Mouse (Mus musculus) right cerebral cortex, adult 2 months (tissue): Measurements from ENCODE around the gene Usp21.

ENCODE experiments used
- DNase-seq, 2 experiments: peaks; one replicate each; pipeline ENCODE4 v3.0.0; 2021 to 2022; ENCODE audit warnings: low spot score in 2 of 2

The Usp21 gene

GRCm38 (mm10) chr1:171284491-171284890 is 3.3 kb downstream of the Usp21 start:
- DNase-seq, result no peak

GRCm38 (mm10) chr1:171283188-171284160 is 4.3 kb downstream of the Usp21 start:
- no peak for DNase-seq

- no peak for DNase-seq
Measured at GRCm38 (mm10) chr1:171282086-171282805, 5.5 kb downstream of the Usp21 start.

GRCm38 (mm10) chr1:171281528-171281923 is 6.3 kb downstream of the Usp21 start:
- DNase-seq, result peak; percentile 81 to 82

- DNase-seq, result peak; percentile 92 to 96
Measured at GRCm38 (mm10) chr1:171280916-171281527, 6.8 kb downstream of the Usp21 start, which contains the start of gene Ppox. TSS of gene Ppox (minus strand) at chr1:171281186.

- DNase-seq, result no peak
Measured at GRCm38 (mm10) chr1:171280250-171280915, 7.4 kb downstream of the Usp21 start.

- DNase-seq, result no peak
Measured at GRCm38 (mm10) chr1:171279721-171280120, 8.1 kb downstream of the Usp21 start.

GRCm38 (mm10) chr1:171279012-171279705 is 8.6 kb downstream of the Usp21 start:
- no peak for DNase-seq

GRCm38 (mm10) chr1:171278436-171278835 is 9.4 kb downstream of the Usp21 start:
- DNase-seq, result no peak

- DNase-seq, result no peak
Measured at GRCm38 (mm10) chr1:171277736-171278135, 10.1 kb downstream of the Usp21 start.

- no peak for DNase-seq
Measured at GRCm38 (mm10) chr1:171276110-171276748, 11.6 kb downstream of the Usp21 start.

- DNase-seq, result no peak
Measured at GRCm38 (mm10) chr1:171275144-171275734, 12.6 kb downstream of the Usp21 start.

- DNase-seq, result no peak
Measured at GRCm38 (mm10) chr1:171274171-171274570, 13.6 kb downstream of the Usp21 start.

- no peak for DNase-seq
Measured at GRCm38 (mm10) chr1:171272086-171272485, 15.7 kb downstream of the Usp21 start.

GRCm38 (mm10) chr1:171271622-171272021 is 16.2 kb downstream of the Usp21 start:
- no peak for DNase-seq

GRCm38 (mm10) chr1:171271196-171271595 is 16.6 kb downstream of the Usp21 start:
- no peak for DNase-seq

- DNase-seq, result no peak
Measured at GRCm38 (mm10) chr1:171270573-171270900, 17.3 kb downstream of the Usp21 start.

GRCm38 (mm10) chr1:171269848-171270572 is 17.8 kb downstream of the Usp21 start, which contains the start of gene B4galt3:
TSS of gene B4galt3 (plus strand) at chr1:171270328.
- DNase-seq, result peak; percentile 96

- no peak for DNase-seq
Measured at GRCm38 (mm10) chr1:171268341-171268740, 19.4 kb downstream of the Usp21 start.
